Mouse (Mus musculus) heart, postnatal 14 days (tissue): ENCODE measurements around the gene Cycs. TPM values are rescaled to one million over a fixed set of nuclear protein-coding genes. Genes with fewer than 3 reads are reported as not detected.

Source experiments
- microRNA-seq, 2 experiments: library from miRNA; unstranded; fragments of <30 nt; microRNA quantifications; one replicate each; pipeline ENCODE4 v1.2.0; 2021 to 2022
- total RNA-seq, 2 experiments: library from RNA; stranded (reverse); gene quantifications; 2 replicates each; pipeline ENCODE4 v1.2.3; 2021

The Cycs gene
- total RNA-seq, 2 experiments from 2014 or later, result 176 to 179 TPM

Small RNA genes lying within 50 kb of the gene (microRNA-seq; reads per million reads assigned to microRNA genes)
- 0 reads per million in 2 experiments for gene Mir6371

Other genes with a start within 250 kb of the Cycs start
- gene Osbpl3, start 110.3 kb downstream of the Cycs start, total RNA-seq, result 10 to 100 TPM; 27.5 to 36.0 TPM
- under 1 TPM; 0.33 to 0.39 TPM for gene 4921507P07Rik, start 30.1 kb upstream of the Cycs start, total RNA-seq
- not detected for gene Npvf, start 87.9 kb upstream of the Cycs start, total RNA-seq